Mouse (Mus musculus) MEL (cell line): Measurements from ENCODE around the gene Aifm3. TPM values are rescaled to one million over a fixed set of nuclear protein-coding genes. Genes with fewer than 3 reads are reported as not detected.

Experiments
- DNase-seq: peaks from one replicate; pipeline ENCODE4 v3.0.0; 2011; ENCODE audit warnings: low read depth, low spot score
- H3K27ac ChIP-seq: 2 replicates; pipeline ENCODE4 v1.5.1; 2012; ENCODE audit warnings: low read depth, mild to moderate bottlenecking, control low read depth, low read length, moderate library complexity; ENCODE audit not compliant: control insufficient read depth
- H3K27me3 ChIP-seq, 2 experiments: fragments of 150-350 bp in 1 of 2; sonication (generic) in 1 of 2; 2 replicates each; pipeline ENCODE4 v1.6.1; 2012; ENCODE audit warnings: low read length in 2 of 2, mild to moderate bottlenecking in 2 of 2, improper control_type of control experiment in 1 of 2, moderate library complexity in 1 of 2; ENCODE audit not compliant: insufficient read depth in 2 of 2, control insufficient read depth in 1 of 2
- H3K36me3 ChIP-seq, 2 experiments: 2 replicates each; pipeline ENCODE4 v1.6.1; 2012 to 2014; ENCODE audit warnings: low read length in 2 of 2, improper control_type of control experiment in 1 of 2, inconsistent platforms in 1 of 2, mild to moderate bottlenecking in 1 of 2; ENCODE audit not compliant: insufficient read depth in 2 of 2, control insufficient read depth in 1 of 2
- H3K4me1 ChIP-seq, 2 experiments: fragments of 150-350 bp in 1 of 2; sonication (generic) in 1 of 2; 2 replicates each; pipeline ENCODE4 v1.6.1; 2012; ENCODE audit warnings: low read length in 2 of 2, improper control_type of control experiment in 1 of 2, mild to moderate bottlenecking in 1 of 2; ENCODE audit not compliant: insufficient read depth in 2 of 2, control insufficient read depth in 1 of 2
- H3K4me3 ChIP-seq, 2 experiments: fragments of 150-350 bp in 1 of 2; sonication (generic) in 1 of 2; 2 replicates each; pipeline ENCODE4 v1.5.1; 2012; ENCODE audit warnings: low read depth in 2 of 2, low read length in 2 of 2, mild to moderate bottlenecking in 2 of 2, moderate library complexity in 2 of 2, control low read depth in 1 of 2, improper control_type of control experiment in 1 of 2; ENCODE audit not compliant: control insufficient read depth in 1 of 2, insufficient read depth in 1 of 2
- H3K79me2 ChIP-seq: 2 replicates; pipeline ENCODE4 v1.6.1; 2012; ENCODE audit warnings: mild to moderate bottlenecking, low read length, moderate library complexity; ENCODE audit not compliant: control insufficient read depth, poor library complexity, insufficient read depth
- H3K9ac ChIP-seq: 2 replicates; pipeline ENCODE4 v1.6.1; 2012; ENCODE audit warnings: low read depth, mild to moderate bottlenecking, control low read depth, low read length, moderate library complexity; ENCODE audit not compliant: control insufficient read depth, poor library complexity, severe bottlenecking
- H3K9me3 ChIP-seq: fragments of 150-350 bp; sonication (generic); replicated peaks from 2 replicates; pipeline ENCODE4 v1.6.1; 2012; ENCODE audit warnings: mild to moderate bottlenecking, low read length, improper control_type of control experiment, moderate library complexity; ENCODE audit not compliant: insufficient read depth
- BHLHE40 ChIP-seq: IDR thresholded peaks from 2 replicates; pipeline ENCODE4 v1.6.1; 2012; ENCODE audit warnings: low read depth, mild to moderate bottlenecking, inconsistent platforms, low read length, improper control_type of control experiment, borderline replicate concordance
- GABPA ChIP-seq: IDR thresholded peaks from 2 replicates; pipeline ENCODE4 v1.6.1; 2012; ENCODE audit warnings: low read depth, mild to moderate bottlenecking, inconsistent platforms, low read length, improper control_type of control experiment, moderate library complexity
- MAZ ChIP-seq: IDR thresholded peaks from 2 replicates; pipeline ENCODE4 v1.6.1; 2012; ENCODE audit warnings: low read depth, mild to moderate bottlenecking, inconsistent platforms, low read length, improper control_type of control experiment
- MEF2A ChIP-seq: IDR thresholded peaks from 2 replicates; pipeline ENCODE4 v1.6.1; 2014; ENCODE audit warnings: low read depth, mild to moderate bottlenecking, inconsistent platforms, low read length, improper control_type of control experiment; ENCODE audit not compliant: poor library complexity, insufficient replicate concordance, severe bottlenecking; ENCODE audit errors: extremely low read depth
- NELFE ChIP-seq: IDR thresholded peaks from 2 replicates; pipeline ENCODE4 v1.6.1; 2011; ENCODE audit warnings: low read depth, low read length, improper control_type of control experiment
- NRF1 ChIP-seq: IDR thresholded peaks from 2 replicates; pipeline ENCODE4 v1.6.1; 2014; ENCODE audit warnings: low read depth, mild to moderate bottlenecking, inconsistent platforms, low read length, improper control_type of control experiment, moderate library complexity; ENCODE audit not compliant: poor library complexity, insufficient read depth, severe bottlenecking
- POLR2A ChIP-seq, 2 experiments: IDR thresholded peaks; 2 replicates each; pipeline ENCODE4 v1.6.1; 2011 to 2012; ENCODE audit warnings: low read length in 2 of 2, mild to moderate bottlenecking in 2 of 2, control low read depth in 1 of 2, improper control_type of control experiment in 1 of 2, low read depth in 1 of 2, moderate library complexity in 1 of 2; ENCODE audit not compliant: control insufficient read depth in 1 of 2, insufficient read depth in 1 of 2, poor library complexity in 1 of 2
- POLR2AphosphoS2 ChIP-seq: IDR thresholded peaks from 2 replicates; pipeline ENCODE4 v1.6.1; 2011; ENCODE audit warnings: low read length, improper control_type of control experiment
- SIN3A ChIP-seq: IDR thresholded peaks from 2 replicates; pipeline ENCODE4 v1.6.1; 2012; ENCODE audit warnings: low read length, improper control_type of control experiment, inconsistent platforms
- UBTF ChIP-seq: IDR thresholded peaks from 2 replicates; pipeline ENCODE4 v1.6.1; 2012; ENCODE audit warnings: low read depth, mild to moderate bottlenecking, inconsistent platforms, low read length, improper control_type of control experiment, moderate library complexity, borderline replicate concordance; ENCODE audit not compliant: insufficient read depth
- ZC3H11A ChIP-seq: IDR thresholded peaks from 2 replicates; pipeline ENCODE4 v1.6.1; 2012; ENCODE audit warnings: low read depth, mild to moderate bottlenecking, inconsistent platforms, low read length, improper control_type of control experiment
- ZKSCAN1 ChIP-seq: IDR thresholded peaks from 2 replicates; pipeline ENCODE4 v1.6.1; 2012; ENCODE audit warnings: low read depth, mild to moderate bottlenecking, inconsistent platforms, low read length, improper control_type of control experiment, moderate library complexity
- ZMIZ1 ChIP-seq: IDR thresholded peaks from 2 replicates; pipeline ENCODE4 v1.6.1; 2012; ENCODE audit warnings: low read depth, mild to moderate bottlenecking, inconsistent platforms, low read length, improper control_type of control experiment, moderate library complexity
- polyA plus RNA-seq, 2 experiments: library from polyadenylated mRNA; stranded (reverse) in 1 of 2; unstranded in 1 of 2; fragments of >175 nt in 1 of 2; fragments of >200 nt in 1 of 2; gene quantifications; 2 replicates each; pipeline versions ENCODE4 v1.2.1 to v1.2.4; 2012; ENCODE audit warnings: low replicate concordance in 2 of 2, low read depth in 1 of 2; ENCODE audit not compliant: insufficient read length in 2 of 2, insufficient read depth in 1 of 2, missing spikeins in 1 of 2
- total RNA-seq: library from RNA; depleted of rRNA; stranded (reverse); fragments of 300-350 nt; gene quantifications from 2 replicates; pipeline ENCODE4 v1.2.3, GENCODE M21; 2012

The Aifm3 gene
- total and polyA plus RNA-seq, 3 experiments = 0.23 to 0.52 TPM; not detected in 1

- TF ChIP-seq SIN3A (no peak), POLR2A (IDR thresholded peaks at IDR 0.05; ENCODE audit: control insufficient read depth in 1 of 2, insufficient read depth in 1 of 2, low read depth in 1 of 2, low read length in 2 of 2, poor library complexity in 1 of 2) (no peak), ZC3H11A (no peak), MEF2A (no peak), GABPA (no peak), MAZ (no peak), POLR2AphosphoS2 (no peak)
- DNase-seq = peak; percentile 51
- H3K9ac ChIP-seq = no peak overlapping the region
- no peaks in the 10 kb centered on the region for H3K36me3 ChIP-seq
- H3K27ac ChIP-seq = no peak overlapping the region
- H3K4me3 ChIP-seq = no peak overlapping the region
- H3K4me1 ChIP-seq = peaks cover 5 to 7% of the 10 kb centered on the region in 2 experiments; a peak in 3 of 4 replicates
- peaks cover 2% of the 10 kb centered on the region in 2 experiments; a peak in 3 of 4 replicates for H3K27me3 ChIP-seq
- H3K9me3 ChIP-seq = no peaks in the 10 kb centered on the region
- H3K79me2 ChIP-seq = no peaks in the 10 kb centered on the region
Measured at GRCm38 (mm10) chr16:17496499-17497305, 7.3 kb downstream of the Aifm3 start.

GRCm38 (mm10) chr16:17499249-17499883 lies 10.0 kb downstream of the Aifm3 start:
- H3K9ac ChIP-seq = no peak overlapping the region
- TF ChIP-seq NRF1 (no peak), NELFE (no peak), POLR2A (IDR thresholded peaks at IDR 0.05; ENCODE audit: control insufficient read depth in 1 of 2, insufficient read depth in 1 of 2, low read depth in 1 of 2, low read length in 2 of 2, poor library complexity in 1 of 2) (no peak), ZKSCAN1 (no peak), MEF2A (no peak), ZMIZ1 (no peak), ZC3H11A (no peak), UBTF (no peak), BHLHE40 (no peak)
- H3K9me3 ChIP-seq = no peaks in the 10 kb centered on the region
- H3K27ac ChIP-seq = no peak overlapping the region
- H3K27me3 ChIP-seq = peaks cover 2 to 4% of the 10 kb centered on the region in 2 experiments; a peak in 3 of 4 replicates
- H3K36me3 ChIP-seq = no peaks in the 10 kb centered on the region
- no peak for DNase-seq
- no peaks in the 10 kb centered on the region for H3K4me1 ChIP-seq
- H3K79me2 ChIP-seq = no peaks in the 10 kb centered on the region
- no peak overlapping the region for H3K4me3 ChIP-seq
